Mouse (Mus musculus) limb, embryonic 12.5 days (tissue): ENCODE measurements around the gene Rad51. TPM values are rescaled to one million over a fixed set of nuclear protein-coding genes. Genes with fewer than 3 reads are reported as not detected.

Source experiments
- ATAC-seq: fragments of 200-750 bp; cut with Nextera tagmentation; 2 replicates; pipeline ENCODE4 v1.8.0; 2017; ENCODE audit warnings: low read depth, moderate TSS enrichment; ENCODE audit not compliant: insufficient number of reproducible peaks, insufficient read depth, low FRiP score, low TSS enrichment
- H3K27ac ChIP-seq: fragments of 300-500 bp; sonication (generic); 2 replicates; pipeline ENCODE4 v1.5.1; 2016; ENCODE audit warnings: mild to moderate bottlenecking, moderate library complexity
- H3K27me3 ChIP-seq: fragments of 300-500 bp; sonication (generic); 2 replicates; pipeline ENCODE4 v1.6.1; 2016; ENCODE audit warnings: mild to moderate bottlenecking, moderate library complexity
- H3K36me3 ChIP-seq: fragments of 300-500 bp; sonication (generic); 2 replicates; pipeline ENCODE4 v1.6.1; 2016; ENCODE audit warnings: mild to moderate bottlenecking, moderate library complexity
- H3K4me1 ChIP-seq: fragments of 300-500 bp; sonication (generic); replicated peaks from 2 replicates; pipeline ENCODE4 v1.6.1; 2016
- H3K4me2 ChIP-seq: fragments of 300-500 bp; sonication (generic); 2 replicates; pipeline ENCODE4 v1.6.1; 2016; ENCODE audit warnings: mild to moderate bottlenecking, moderate library complexity
- H3K4me3 ChIP-seq: fragments of 300-500 bp; sonication (generic); replicated peaks from 2 replicates; pipeline ENCODE4 v1.5.1; 2016; ENCODE audit warnings: mild to moderate bottlenecking
- H3K9ac ChIP-seq: fragments of 300-500 bp; sonication (generic); replicated peaks from 2 replicates; pipeline ENCODE4 v1.6.1; 2016; ENCODE audit warnings: mild to moderate bottlenecking, moderate library complexity
- H3K9me3 ChIP-seq: fragments of 300-500 bp; sonication (generic); 2 replicates; pipeline ENCODE4 v1.6.1; 2016; ENCODE audit warnings: mild to moderate bottlenecking, moderate library complexity
- WGBS: fragments of 180-500 bp; shearing (Covaris S2); methylation state at CpG from one replicate; pipeline ENCODE4 v1.1.7; 2016; 5-methylcytosine and 5-hydroxymethylcytosine counted together
- polyA plus RNA-seq: library from polyadenylated mRNA; unstranded; fragments of >200 nt; fragmentation: Nextera tagmentation; extraction: Ambion mirVana; gene quantifications from 2 replicates; pipeline ENCODE4 v1.2.1, GENCODE M21; 2016

Gene Rad51
- polyA plus RNA-seq, 1 experiment from 2014 or later, result 64.0 TPM

GRCm38 (mm10) chr2:119177384-119177939 lies 64.9 kb downstream of the Rad51 start:
- WGBS, result 91% methylated on average over 5 of the region's 5 CpGs

GRCm38 (mm10) chr2:119182914-119183313 lies 70.3 kb downstream of the Rad51 start:
- Histone ChIP-seq H3K4me1 (no peaks in the 10 kb centered on the region; the same call in 1 of the 2 replicates), H3K9ac (no peak overlapping the region), H3K9me3 (no peaks in the 10 kb centered on the region), H3K27me3 (no peaks in the 10 kb centered on the region), H3K27ac (no peak overlapping the region), H3K4me3 (no peak overlapping the region), H3K36me3 (peaks cover 64% of the 10 kb centered on the region), H3K4me2 (no peak overlapping the region)
- 66% methylated on average over 7 of the region's 7 CpGs for WGBS
- no peak for ATAC-seq

More at GRCm38 (mm10) chr2:119177384-119177939, 64.9 kb downstream of the Rad51 start:
- ATAC-seq, result no peak
- H3K27me3 ChIP-seq, result no peaks in the 10 kb centered on the region
- H3K4me2 ChIP-seq, result no peak overlapping the region
- no peak overlapping the region for H3K9ac ChIP-seq
- peaks cover 55% of the 10 kb centered on the region for H3K36me3 ChIP-seq
- H3K9me3 ChIP-seq, result no peaks in the 10 kb centered on the region
- no peak overlapping the region for H3K27ac ChIP-seq
- peaks cover 25% of the 10 kb centered on the region for H3K4me1 ChIP-seq
- H3K4me3 ChIP-seq, result no peak overlapping the region

DNA sequence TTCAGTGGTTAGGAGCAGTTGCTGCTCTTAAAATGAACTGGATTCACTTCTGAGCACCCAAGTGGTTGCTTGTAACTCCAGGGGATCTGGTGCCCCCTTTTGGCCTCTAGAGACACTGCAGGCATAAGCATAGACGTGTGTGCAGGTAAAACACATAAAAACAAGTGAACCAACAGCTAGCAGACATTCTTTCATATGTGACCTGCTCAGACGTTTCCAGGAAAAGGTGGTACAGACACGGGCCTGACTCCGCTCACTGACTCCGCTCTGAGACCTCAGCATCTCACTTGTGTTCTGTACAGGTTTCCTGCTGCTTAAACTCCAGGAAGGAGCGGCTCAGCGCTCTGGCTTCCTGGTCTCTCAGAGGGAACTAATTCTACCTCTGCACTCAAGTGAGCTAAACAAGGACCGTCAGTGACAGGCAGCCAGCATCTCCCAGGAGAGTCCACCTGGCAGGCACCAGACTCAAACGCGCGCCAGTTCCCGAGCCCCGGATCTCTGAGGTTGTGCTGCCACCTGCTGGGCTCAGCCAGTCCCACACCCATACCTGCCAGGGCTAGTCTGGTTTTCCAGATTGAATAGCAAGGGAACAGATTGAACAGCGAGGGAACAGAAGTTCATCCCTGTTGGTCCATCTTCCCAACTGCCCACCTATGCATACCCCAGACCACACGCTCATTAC lies 76.6 kb downstream of the Rad51 start:
- Histone ChIP-seq H3K9me3 (no peaks in the 10 kb centered on the region), H3K27me3 (no peaks in the 10 kb centered on the region), H3K27ac (no peak overlapping the region), H3K4me2 (peak overlapping the region; percentile 62), H3K9ac (0 out of 2 replicates have a peak overlapping the region, but pooled peaks have one; percentile 28), H3K4me1 (0 out of 2 replicates have a peak, but pooled peaks cover 11% of the 10 kb centered on the region), H3K4me3 (peak overlapping the region; percentile 36), H3K36me3 (peaks cover 20% of the 10 kb centered on the region)
- ATAC-seq, result peak; percentile 80
- 8% methylated on average over 15 of the region's 15 CpGs for WGBS

DNA sequence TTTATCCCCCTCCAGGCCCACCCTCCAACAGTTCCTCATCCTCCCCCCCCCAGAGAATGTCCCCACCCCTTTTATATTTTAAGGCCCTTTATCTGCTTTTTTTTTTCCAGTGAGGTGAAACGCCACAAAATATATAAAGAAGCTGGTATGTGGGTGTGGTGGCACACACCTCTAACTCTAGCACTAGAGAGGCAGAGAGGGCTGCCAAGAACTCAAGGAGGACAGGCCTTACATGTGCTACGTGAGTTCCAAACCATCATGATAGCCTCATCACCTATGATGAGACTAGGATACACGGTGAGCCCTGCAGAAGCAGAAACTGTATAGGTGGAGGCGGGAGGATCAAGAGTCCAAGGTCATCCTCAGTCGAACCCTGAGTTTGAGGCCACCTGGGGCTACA lies 78.4 kb downstream of the Rad51 start:
- Histone ChIP-seq H3K9ac (no peak overlapping the region), H3K27me3 (no peaks in the 10 kb centered on the region), H3K27ac (no peak overlapping the region), H3K9me3 (no peaks in the 10 kb centered on the region), H3K4me2 (no peak overlapping the region), H3K4me3 (no peak overlapping the region), H3K4me1 (peaks cover 19% of the 10 kb centered on the region), H3K36me3 (peaks cover 5% of the 10 kb centered on the region; the same call in 1 of the 2 replicates)
- 85% methylated on average over 5 of the region's 5 CpGs for WGBS
- ATAC-seq, result no peak

GRCm38 (mm10) chr2:119194140-119194539 lies 81.5 kb downstream of the Rad51 start:
- Histone ChIP-seq H3K9me3 (no peaks in the 10 kb centered on the region), H3K9ac (no peak overlapping the region), H3K27ac (no peak overlapping the region), H3K27me3 (no peaks in the 10 kb centered on the region), H3K36me3 (no peaks in the 10 kb centered on the region), H3K4me2 (no peak overlapping the region), H3K4me1 (peaks cover 44% of the 10 kb centered on the region), H3K4me3 (no peak overlapping the region)
- 78% methylated on average over 5 of the region's 5 CpGs for WGBS
- ATAC-seq, result no peak

GRCm38 (mm10) chr2:119196316-119197108 lies 83.9 kb downstream of the Rad51 start:
- H3K27ac ChIP-seq, result peak overlapping the region; percentile 85
- H3K4me1 ChIP-seq, result peaks cover 45% of the 10 kb centered on the region
- H3K27me3 ChIP-seq, result no peaks in the 10 kb centered on the region
- H3K9ac ChIP-seq, result no peak overlapping the region
- no peak overlapping the region for H3K4me3 ChIP-seq
- peak overlapping the region; percentile 10; the same call in 1 of the 2 replicates for H3K4me2 ChIP-seq
- WGBS, result 9% methylated on average over 4 of the region's 4 CpGs
- peak; percentile 78; the same call in 1 of the 2 replicates for ATAC-seq
- H3K9me3 ChIP-seq, result no peaks in the 10 kb centered on the region
- H3K36me3 ChIP-seq, result no peaks in the 10 kb centered on the region

Other genes with a start within 250 kb of the Rad51 start
- 3.5 and 4.4 TPM in 2 replicates for gene Bahd1, start 212.4 kb upstream of the Rad51 start, polyA plus RNA-seq
- gene Chst14, start 186.3 kb upstream of the Rad51 start, polyA plus RNA-seq, result 42.9 and 45.6 TPM in 2 replicates
- gene Ccdc32, start 83.4 kb upstream of the Rad51 start, polyA plus RNA-seq, result 20.0 and 21.8 TPM in 2 replicates
- gene Rpusd2, start 78.0 kb upstream of the Rad51 start, polyA plus RNA-seq, result 5.4 and 6.2 TPM in 2 replicates
- gene Knl1, start 65.7 kb upstream of the Rad51 start, polyA plus RNA-seq, result 61.7 and 63.8 TPM in 2 replicates
- gene Rmdn3, start 44.2 kb downstream of the Rad51 start, polyA plus RNA-seq, result 45.6 and 47.1 TPM in 2 replicates
- gene Gchfr, start 55.0 kb downstream of the Rad51 start, polyA plus RNA-seq, result 5.0 and 6.7 TPM in 2 replicates
- 0.44 and 0.65 TPM in 2 replicates for gene Gm14137, start 61.7 kb downstream of the Rad51 start, polyA plus RNA-seq
- gene Zfyve19, start 95.8 kb downstream of the Rad51 start, polyA plus RNA-seq, result 52.5 and 56.7 TPM in 2 replicates
- 29.2 and 29.6 TPM in 2 replicates for gene Dnajc17, start 96.0 kb downstream of the Rad51 start, polyA plus RNA-seq
- not detected in 2 replicates for gene Ppp1r14d, start 117.1 kb downstream of the Rad51 start, polyA plus RNA-seq
- 7.8 and 9.3 TPM in 2 replicates for gene Spint1, start 124.6 kb downstream of the Rad51 start, polyA plus RNA-seq
- 8.5 TPM in 2 replicates for gene Rhov, start 158.5 kb downstream of the Rad51 start, polyA plus RNA-seq
- 23.8 and 24.6 TPM in 2 replicates for gene Vps18, start 175.9 kb downstream of the Rad51 start, polyA plus RNA-seq
- gene Dll4, start 213.0 kb downstream of the Rad51 start, polyA plus RNA-seq, result 4.8 and 5.3 TPM in 2 replicates
- 0.45 and 0.68 TPM in 2 replicates for gene Chac1, start 238.4 kb downstream of the Rad51 start, polyA plus RNA-seq